Mouse (Mus musculus): ENCODE measurements around the gene Suz12.

GRCm38 (mm10) chr11:79993356-79994270 is 707 bp downstream of the Suz12 start:
- TF ChIP-seq CTCF (IDR thresholded peaks at IDR 0.05; ENCODE audit: extremely low read depth, insufficient read length, insufficient replicate concordance, low read depth, low read length) = no peak
- TF ChIP-seq POLR2A (IDR thresholded peaks at IDR 0.05; ENCODE audit: low read depth, low read length) = no peak
